In the genomic region with DNA sequence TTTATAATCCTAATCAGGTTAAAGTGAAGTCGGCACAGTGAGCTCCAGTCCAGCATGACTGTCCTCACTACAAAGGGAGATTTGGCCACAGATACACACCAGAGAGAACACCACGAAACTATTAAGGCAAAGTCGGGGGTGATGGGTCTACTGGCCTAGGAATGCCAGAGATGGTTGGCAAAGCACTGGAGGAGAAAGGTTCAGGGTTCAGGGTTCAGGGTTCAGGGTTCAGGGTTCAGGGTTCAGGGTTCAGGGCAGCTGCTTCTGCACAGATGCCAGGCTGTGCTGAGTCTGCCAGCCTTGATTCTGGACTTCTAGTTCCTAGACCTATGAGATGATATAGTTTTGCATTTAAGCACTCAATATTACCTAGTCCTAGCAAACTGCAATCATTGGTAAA, we compare ENCODE assay signal across 21 mouse cellular contexts. TPM values are rescaled to one million over a fixed set of nuclear protein-coding genes. Genes with fewer than 3 reads are reported as not detected.
DNase-seq lines count a peak whose midpoint lies in the region; ATAC-seq lines count a peak whose summit lies in the region.
"Had no signal": no experiment of that assay in that cellular context is flagged by ENCODE, and none has a peak within 500 bp of the region (broad histone marks: within the 10 kb centered on the region; RNA-seq: fewer than 3 reads in every experiment).

No protein-coding gene starts in this region.

- no peak overlapping the region for H3K9ac ChIP-seq in kidney, embryonic 16.5 days (replicated peaks; ENCODE audit: low read length)
- H3K9ac ChIP-seq: embryonic facial prominence, embryonic 13.5 days; embryonic facial prominence, embryonic 15.5 days; forebrain, embryonic 12.5 days had no signal

- WGBS in heart, embryonic 10.5 days: 79% methylated on average over 3 of the region's 3 CpGs
- 64% methylated on average over 3 of the region's 3 CpGs for WGBS in kidney, embryonic 16.5 days

- H3K4me3 ChIP-seq in heart, embryonic 10.5 days: no peak overlapping the region
- no peak overlapping the region for H3K4me3 ChIP-seq in kidney, embryonic 16.5 days (ENCODE audit: low read length)
- H3K4me3 ChIP-seq: embryonic facial prominence, embryonic 13.5 days; embryonic facial prominence, embryonic 15.5 days; erythroblast, embryonic 14.5 days; forebrain, embryonic 10.5 days; forebrain, embryonic 12.5 days had no signal

- H3K9me3 ChIP-seq in heart, embryonic 10.5 days: no peaks in the 10 kb centered on the region
- no peaks in the 10 kb centered on the region for H3K9me3 ChIP-seq in kidney, embryonic 16.5 days (ENCODE audit: low read length)
- H3K9me3 ChIP-seq: embryonic facial prominence, embryonic 13.5 days; embryonic facial prominence, embryonic 15.5 days; forebrain, embryonic 10.5 days; forebrain, embryonic 12.5 days had no signal

- no peaks in the 10 kb centered on the region for H3K4me1 ChIP-seq in heart, embryonic 10.5 days
- peaks cover 11% of the 10 kb centered on the region for H3K4me1 ChIP-seq in kidney, embryonic 16.5 days (ENCODE audit: insufficient read depth, low read length)
- H3K4me1 ChIP-seq: embryonic facial prominence, embryonic 15.5 days had no signal

- H3K27me3 ChIP-seq in heart, embryonic 10.5 days (ENCODE audit: insufficient read depth, poor library complexity, severe bottlenecking): no peaks in the 10 kb centered on the region
- H3K27me3 ChIP-seq in kidney, embryonic 16.5 days (ENCODE audit: insufficient read depth, low read length): no peaks in the 10 kb centered on the region
- H3K27me3 ChIP-seq: embryonic facial prominence, embryonic 13.5 days; embryonic facial prominence, embryonic 15.5 days; forebrain, embryonic 12.5 days had no signal

- DNase-seq in heart, embryonic 10.5 days (ENCODE audit: low spot score): peak; percentile 16
- DNase-seq in heart, adult 9 months (ENCODE audit: low spot score in 2 of 2): no peak
- DNase-seq in kidney, adult 9 months: peak; percentile 55
- no peak for DNase-seq in kidney, postnatal 14 days
- DNase-seq in kidney, postnatal 36 days: peak; percentile 5 to 61
- DNase-seq: adrenal gland, adult 2 months; adrenal gland, postnatal 10 days; adrenal gland, postnatal 25 days; cerebellum, adult 11 months; cerebellum, adult 18-20 months; cerebellum, adult 8-10 months; cerebellum, adult 9-11 months; cerebellum, postnatal 14 days; cerebellum, postnatal 36 days had no signal

- H3K4me2 ChIP-seq in kidney, embryonic 16.5 days (replicated peaks; ENCODE audit: low read depth, low read length): no peak overlapping the region
- H3K4me2 ChIP-seq: embryonic facial prominence, embryonic 13.5 days; embryonic facial prominence, embryonic 15.5 days; forebrain, embryonic 12.5 days had no signal

- no peak for ATAC-seq in kidney, embryonic 16.5 days (ENCODE audit: low FRiP score, low TSS enrichment)
- ATAC-seq: forebrain, embryonic 14.5 days had no signal

- H3K36me3 ChIP-seq in heart, embryonic 10.5 days: no peaks in the 10 kb centered on the region
- no peaks in the 10 kb centered on the region for H3K36me3 ChIP-seq in kidney, embryonic 16.5 days (ENCODE audit: insufficient read depth, low read length)
- H3K36me3 ChIP-seq: embryonic facial prominence, embryonic 13.5 days; embryonic facial prominence, embryonic 15.5 days; forebrain, embryonic 10.5 days; forebrain, embryonic 12.5 days had no signal

- no peak overlapping the region for H3K27ac ChIP-seq in heart, embryonic 10.5 days
- no peak overlapping the region for H3K27ac ChIP-seq in kidney, embryonic 16.5 days (ENCODE audit: low read length)
- H3K27ac ChIP-seq: embryonic facial prominence, embryonic 13.5 days; embryonic facial prominence, embryonic 15.5 days; forebrain, embryonic 10.5 days; forebrain, embryonic 12.5 days had no signal

RNA-seq across cellular contexts. Expression of gene Slc30a5, which starts 46.6 kb away (rescaled TPM):
- 39.0 and 45.6 TPM in 2 replicates for polyA plus RNA-seq in heart, embryonic 10.5 days (2016; fragmentation: Nextera tagmentation; extraction: Ambion mirVana)
- polyA plus RNA-seq in kidney, embryonic 16.5 days (2015; fragmentation: Nextera tagmentation; extraction: Ambion mirVana): 54.9 and 55.5 TPM in 2 replicates

Comparison
In these comparisons a context has a peak if more than half of its experiments do, and no peak if none do; other contexts are left out.
1. DNase-seq: peak in heart, embryonic 10.5 days (single experiment), kidney, adult 9 months (single experiment) and kidney, postnatal 36 days (2 of 2); none in heart, adult 9 months (0 of 2) and kidney, postnatal 14 days (single experiment).